Mouse (Mus musculus) brain, adult 2 months (tissue): ENCODE measurements at regions not wholly inside any gene's neighbourhood (a gene's known extent, or its start where the extent isn't known, plus 50 kb on each side); places are given as distances from the start of the nearest gene placed in this dataset.

ENCODE experiments used
- DNase-seq: peaks from one replicate; pipeline ENCODE4 v3.0.0; 2011; ENCODE audit warnings: low read depth, low spot score

- DNase-seq: no peak
Observed at GRCm38 (mm10) chr4:109610222-109610621, 56.8 kb downstream of the Cdkn2c start.

GRCm38 (mm10) chr4:109609770-109610169 lies 57.2 kb downstream of the Cdkn2c start:
- no peak for DNase-seq

GRCm38 (mm10) chr4:109589760-109590312 lies 58.7 kb upstream of the 4930522H14Rik start:
- DNase-seq: no peak

GRCm38 (mm10) chr4:109583185-109583786 lies 52.2 kb upstream of the 4930522H14Rik start:
- peak; percentile 1 for DNase-seq

- no peak for DNase-seq
Observed at GRCm38 (mm10) chr4:109582523-109582922, 51.4 kb upstream of the 4930522H14Rik start.
